Mouse (Mus musculus) central nervous system, embryonic 18 days (tissue): Measurements from ENCODE around the gene Prpsap1. TPM values are rescaled to one million over a fixed set of nuclear protein-coding genes. Genes with fewer than 3 reads are reported as not detected.

Source experiments
- polyA plus RNA-seq: library from polyadenylated mRNA; depleted of rRNA; stranded (reverse); fragments of >200 nt; gene quantifications from 2 replicates; pipeline ENCODE4 v1.2.3, GENCODE M21; 2012; rRNA removed

Gene Prpsap1
- 117 and 130 TPM in 2 replicates for polyA plus RNA-seq

DNA sequence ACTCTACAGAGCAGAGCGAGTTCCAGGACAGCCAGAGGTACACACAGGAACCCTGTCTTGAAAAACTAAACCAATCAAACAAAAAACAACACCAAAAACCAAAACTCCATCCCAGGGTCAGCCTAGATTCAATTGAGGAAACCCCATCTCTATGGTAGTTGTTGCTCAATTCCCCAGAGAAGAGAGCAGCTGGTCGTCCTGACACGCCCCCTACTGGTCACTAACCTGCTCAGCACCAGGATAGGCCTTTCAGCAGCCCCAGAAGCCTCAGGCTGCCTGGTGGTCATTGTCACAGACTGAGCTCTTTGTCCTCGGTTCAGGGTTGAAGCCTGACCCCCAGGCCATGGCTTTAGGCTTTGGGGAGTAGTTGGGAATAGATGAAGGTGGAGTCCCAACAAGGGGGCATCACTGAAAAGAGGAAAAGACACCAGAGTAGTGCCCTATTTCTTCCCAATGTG lies at the start of gene Prpsap1:
Prpsap1 (minus strand) TSS at position 408 of the 458 bp plus-strand sequence.

DNA sequence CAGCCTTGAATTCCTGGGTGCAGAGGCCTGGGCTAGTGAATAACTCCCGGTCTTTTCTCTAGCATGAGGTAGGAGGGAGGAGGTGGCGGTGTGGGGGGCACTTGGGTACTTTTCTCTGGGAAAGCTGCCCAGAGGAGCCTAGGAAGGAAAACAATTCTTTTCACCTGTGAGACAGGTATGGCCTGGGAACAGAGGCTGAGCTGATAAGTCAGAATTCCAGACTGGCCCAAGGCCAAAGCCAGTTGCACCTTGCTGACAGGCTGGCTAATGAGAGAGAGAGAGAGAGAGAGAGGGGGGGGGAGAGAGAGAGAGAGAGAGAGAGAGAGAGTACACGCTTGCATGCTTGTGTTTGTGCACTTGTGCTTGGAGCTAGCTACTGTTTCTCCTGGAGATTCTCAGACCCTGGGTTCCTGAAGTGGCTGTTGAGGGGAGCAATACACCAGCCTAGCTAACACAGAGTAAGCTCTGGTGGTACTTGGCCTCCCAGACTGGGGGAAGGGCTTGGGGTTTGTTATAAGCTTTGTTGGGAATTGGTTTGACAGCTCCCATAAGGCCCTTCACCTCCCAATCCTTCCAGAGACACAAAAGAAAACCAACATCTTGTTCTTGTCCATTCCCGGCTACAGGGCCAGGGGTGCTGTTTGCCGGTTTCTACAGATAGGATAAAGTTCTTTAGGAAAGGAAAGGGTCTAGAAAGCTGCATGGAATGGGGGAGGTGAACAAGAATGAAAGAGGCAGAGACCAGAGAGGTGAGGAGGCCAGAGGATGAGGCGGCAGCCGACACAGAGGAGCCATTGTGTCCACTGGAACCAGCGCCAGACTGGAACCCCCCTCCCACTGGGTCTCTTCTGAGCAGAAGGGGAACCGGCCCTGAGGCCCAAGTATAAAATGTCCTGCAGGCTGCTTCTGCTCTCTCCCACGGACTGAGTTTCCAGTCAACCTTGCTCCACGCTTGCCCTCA lies 36.5 kb upstream of the Prpsap1 start, which contains the start of gene Sphk1:
Sphk1 (plus strand) TSS at position 739 of the 961 bp plus-strand sequence.

DNA sequence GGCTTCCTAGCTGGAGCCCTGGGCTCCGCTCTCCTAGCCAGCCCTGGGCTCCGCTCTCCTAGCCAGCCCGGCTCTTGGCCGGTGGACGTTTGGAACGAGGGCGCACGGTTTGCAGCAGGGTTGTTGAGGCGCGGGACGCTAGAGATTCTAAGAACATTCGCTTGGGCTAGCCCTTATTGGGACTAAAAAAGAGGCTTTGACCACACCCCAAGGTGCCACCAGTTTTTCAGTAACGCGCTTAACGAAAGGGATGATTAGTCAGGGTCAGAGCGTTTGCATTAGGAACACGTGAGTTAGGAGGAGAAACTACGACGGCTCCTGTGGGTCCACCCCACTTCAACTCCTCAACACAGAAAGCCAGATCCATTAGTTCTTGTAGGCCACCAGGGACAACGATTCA lies 27.9 kb downstream of the Prpsap1 start, which contains the start of gene Qrich2:
Qrich2 (minus strand) TSS at position 101 of the 400 bp plus-strand sequence.

DNA sequence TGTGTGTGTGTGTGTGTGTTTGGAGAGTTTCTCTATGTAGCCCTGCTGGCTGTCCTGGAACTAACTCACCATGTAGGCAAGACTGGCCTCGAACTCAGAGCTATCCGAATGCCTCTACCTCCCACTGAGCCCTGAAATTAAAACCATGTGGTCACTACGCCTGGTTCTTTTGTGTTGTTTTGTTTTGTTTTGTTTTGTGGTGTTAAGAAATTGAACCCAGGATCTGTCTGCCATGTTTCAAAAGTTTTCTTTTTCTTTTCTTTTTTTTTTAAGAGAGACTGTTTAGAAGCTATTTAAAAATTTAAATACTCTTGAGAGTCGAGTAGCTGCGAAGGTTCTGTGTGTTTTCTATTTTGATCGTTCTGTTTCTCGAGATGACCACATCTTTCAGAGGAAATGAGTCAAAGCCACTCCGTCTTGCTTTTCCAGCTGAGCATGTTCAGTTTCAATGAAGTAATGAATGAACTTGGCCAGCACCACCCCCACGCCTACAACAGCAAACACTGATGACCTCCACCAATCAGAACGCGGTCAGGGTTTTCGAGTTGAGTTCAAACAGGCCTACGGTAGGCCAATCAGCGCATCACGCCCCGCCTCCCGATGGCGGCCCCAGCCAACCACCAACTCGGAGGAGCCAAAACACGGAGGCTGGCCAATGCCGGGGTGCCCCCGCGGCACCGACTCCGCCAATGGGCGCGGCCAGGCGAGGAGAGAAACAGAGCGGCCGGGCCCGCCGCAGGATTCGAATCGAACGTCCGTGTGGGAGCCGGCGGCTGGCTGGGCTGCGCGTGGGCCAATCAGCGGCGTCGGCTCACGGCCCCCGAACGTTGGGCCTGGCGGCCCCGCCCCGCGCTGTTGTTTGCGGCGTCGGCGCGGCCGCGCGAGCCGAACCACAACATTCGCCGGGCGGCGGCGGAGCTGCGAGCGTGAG lies 60.4 kb downstream of the Prpsap1 start, which contains the start of gene Ubald2:
Ubald2 (plus strand) TSS at position 739 of the 931 bp plus-strand sequence.

Other genes starting within 250 kb of the Prpsap1 start
- gene Srp68, start 220.0 kb downstream of the Prpsap1 start, polyA plus RNA-seq: 65.6 and 66.3 TPM in 2 replicates
- 0.21 and 0.25 TPM in 2 replicates for gene Galr2, start 213.3 kb downstream of the Prpsap1 start, polyA plus RNA-seq
- 83.4 and 97.8 TPM in 2 replicates for gene Exoc7, start 187.0 kb downstream of the Prpsap1 start, polyA plus RNA-seq
- 12.1 and 16.5 TPM in 2 replicates for gene Foxj1, start 158.8 kb downstream of the Prpsap1 start, polyA plus RNA-seq
- gene Rnf157, start 81.2 kb downstream of the Prpsap1 start, polyA plus RNA-seq: 82.0 and 88.9 TPM in 2 replicates
- gene Ubald2, start 60.1 kb downstream of the Prpsap1 start, polyA plus RNA-seq: 119 and 147 TPM in 2 replicates
- gene Qrich2, start 28.0 kb downstream of the Prpsap1 start, polyA plus RNA-seq: 0.10 and 0.29 TPM in 2 replicates
- 8.1 and 8.2 TPM in 2 replicates for gene Sphk1, start 36.7 kb upstream of the Prpsap1 start, polyA plus RNA-seq
- gene Ube2o, start 87.2 kb upstream of the Prpsap1 start, polyA plus RNA-seq: 64.5 and 67.0 TPM in 2 replicates
- gene Aanat, start 92.2 kb upstream of the Prpsap1 start, polyA plus RNA-seq: 0.90 and 1.0 TPM in 2 replicates
- 1.8 and 2.3 TPM in 2 replicates for gene Rhbdf2, start 132.8 kb upstream of the Prpsap1 start, polyA plus RNA-seq
- 1.8 and 2.3 TPM in 2 replicates for gene Prcd, start 159.3 kb upstream of the Prpsap1 start, polyA plus RNA-seq
- gene Cygb, start 160.1 kb upstream of the Prpsap1 start, polyA plus RNA-seq: 25.8 and 26.4 TPM in 2 replicates